Mouse (Mus musculus) splenic B cell, adult 2 months (primary cell): ENCODE results near the gene Garnl3.

Source experiments
- DNase-seq: peaks from one replicate; pipeline ENCODE4 v3.0.0-alpha.2; 2011; ENCODE audit warnings: low read depth, low spot score
- H3K27me3 ChIP-seq: 2 replicates; pipeline ENCODE4 v1.6.1; 2012; ENCODE audit warnings: mild to moderate bottlenecking, low read length, moderate library complexity, mixed read lengths; ENCODE audit not compliant: control insufficient read depth, poor library complexity, insufficient read depth, severe bottlenecking
- H3K36me3 ChIP-seq: 2 replicates; pipeline ENCODE4 v1.6.1; 2012; ENCODE audit warnings: mild to moderate bottlenecking, low read length, moderate library complexity, mixed read lengths; ENCODE audit not compliant: control insufficient read depth, poor library complexity, insufficient read depth, severe bottlenecking

Gene Garnl3

DNA sequence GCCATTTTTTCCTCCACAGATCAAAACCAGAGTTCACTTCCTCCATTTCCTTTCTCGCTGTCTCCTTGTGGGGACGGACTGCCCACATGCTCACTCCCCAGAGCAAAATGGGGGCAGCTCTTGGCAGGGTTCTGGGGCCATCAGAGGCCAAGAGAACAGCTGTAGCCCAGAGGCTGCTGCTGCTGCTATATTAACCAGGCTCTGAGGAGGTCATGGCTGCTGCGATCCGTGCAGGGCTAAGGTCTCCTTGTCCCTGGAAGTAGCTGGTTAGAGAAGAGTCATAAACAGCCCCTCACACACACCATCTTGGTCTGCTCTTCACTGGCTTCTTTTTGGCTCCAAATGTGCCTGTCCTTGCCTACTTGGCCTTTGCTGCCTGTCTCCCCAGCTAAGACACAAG, 33.8 kb upstream of the Garnl3 start:
- no peaks in the 10 kb centered on the region for H3K36me3 ChIP-seq
- DNase-seq: no peak
- no peaks in the 10 kb centered on the region for H3K27me3 ChIP-seq

DNA sequence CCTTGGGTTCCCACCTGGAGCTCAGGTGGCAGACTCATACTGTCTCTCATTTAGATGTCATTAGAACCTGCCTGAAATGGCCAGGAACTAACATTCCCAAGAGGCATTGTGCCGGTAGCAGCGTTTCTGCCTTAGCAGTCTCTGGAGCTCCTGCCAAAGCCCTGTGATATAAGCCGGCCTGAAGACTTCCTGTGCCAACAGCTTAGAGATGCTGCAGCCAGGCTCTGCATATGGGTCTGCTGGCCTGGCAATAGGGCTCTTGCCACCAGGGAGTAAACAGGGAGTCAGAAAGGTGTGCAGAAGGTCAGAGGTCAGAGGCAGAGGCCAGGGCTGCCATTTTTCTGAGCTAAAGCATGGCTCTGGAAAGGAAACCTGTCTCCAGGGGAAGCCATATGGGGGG, 33.2 kb upstream of the Garnl3 start:
- no peaks in the 10 kb centered on the region for H3K27me3 ChIP-seq
- H3K36me3 ChIP-seq: no peaks in the 10 kb centered on the region
- DNase-seq: no peak

DNA sequence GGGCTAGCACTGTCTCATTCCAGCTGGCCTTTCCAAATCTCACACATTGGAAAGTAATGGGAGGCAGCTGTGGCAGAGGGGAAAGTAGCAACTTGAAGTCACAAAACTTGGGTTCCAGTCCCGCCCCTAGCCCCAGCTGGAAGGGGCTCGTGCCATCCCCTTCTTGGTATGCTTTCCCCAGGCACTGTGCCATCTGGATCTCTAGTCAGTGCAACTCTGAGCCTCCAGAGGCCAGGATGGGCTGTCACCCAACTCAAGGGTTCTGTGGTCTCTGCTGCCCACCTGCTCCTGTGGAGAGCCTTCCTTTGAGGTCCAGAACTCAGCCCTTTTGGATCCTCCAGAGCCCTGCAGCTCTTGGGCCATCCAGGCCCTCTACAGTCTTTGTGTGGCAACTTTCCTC, 30.7 kb upstream of the Garnl3 start:
- H3K27me3 ChIP-seq: no peaks in the 10 kb centered on the region
- no peaks in the 10 kb centered on the region; the same call in 1 of the 2 replicates for H3K36me3 ChIP-seq
- no peak for DNase-seq

DNA sequence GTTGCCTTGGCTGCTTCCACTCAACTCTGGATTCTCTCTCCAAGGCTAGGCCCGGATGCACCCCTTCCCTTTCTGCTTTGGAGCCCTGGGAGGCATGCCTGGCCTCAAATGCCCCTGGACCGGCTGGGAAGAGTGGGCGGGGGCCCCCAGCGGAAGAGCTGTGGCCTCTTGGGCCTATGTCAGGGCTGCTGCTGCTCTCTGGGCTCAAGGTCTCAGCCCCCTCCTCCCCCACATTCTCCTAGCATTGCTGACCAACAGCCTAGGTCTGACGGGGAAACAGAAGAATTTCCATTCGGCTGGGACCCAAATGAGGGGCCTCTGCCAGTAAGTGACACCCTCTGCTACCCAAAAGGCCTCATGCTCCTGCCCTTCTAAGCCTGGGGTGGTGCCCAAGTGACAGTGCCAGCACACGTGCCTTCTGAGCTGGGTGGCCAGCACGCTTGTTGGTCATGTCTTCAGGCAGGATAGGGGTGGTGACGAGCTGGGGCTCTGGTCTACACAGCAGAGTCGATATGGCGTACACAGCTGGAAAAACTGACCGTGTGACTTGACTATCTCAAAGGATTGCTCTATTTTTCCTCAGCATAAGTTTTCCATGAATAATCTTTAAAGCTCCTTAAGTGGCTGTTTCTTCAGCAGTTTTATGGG, 29.0 kb upstream of the Garnl3 start:
- no peak for DNase-seq
- no peaks in the 10 kb centered on the region for H3K27me3 ChIP-seq
- H3K36me3 ChIP-seq: no peaks in the 10 kb centered on the region; the same call in 1 of the 2 replicates

DNA sequence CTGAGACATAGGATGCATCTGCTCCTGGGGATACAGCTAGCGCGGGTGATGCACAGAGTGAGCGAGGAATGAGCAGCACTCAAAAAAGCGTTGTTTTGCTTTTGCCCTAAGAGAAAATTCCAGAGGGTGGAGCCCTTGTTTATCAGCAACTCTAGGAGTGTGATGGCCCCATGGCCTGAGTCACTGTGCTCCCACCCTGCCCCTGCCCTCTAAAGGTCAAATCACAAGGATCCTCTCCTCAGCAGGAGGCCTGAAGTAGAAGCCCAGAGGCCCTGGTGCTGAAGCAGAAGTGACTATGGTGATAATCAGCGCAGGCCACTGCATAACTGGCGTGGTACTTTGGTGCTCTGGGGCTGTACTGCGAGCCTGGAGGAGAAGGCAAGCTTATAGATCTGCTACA, 28.1 kb upstream of the Garnl3 start:
- H3K27me3 ChIP-seq: no peaks in the 10 kb centered on the region

DNA sequence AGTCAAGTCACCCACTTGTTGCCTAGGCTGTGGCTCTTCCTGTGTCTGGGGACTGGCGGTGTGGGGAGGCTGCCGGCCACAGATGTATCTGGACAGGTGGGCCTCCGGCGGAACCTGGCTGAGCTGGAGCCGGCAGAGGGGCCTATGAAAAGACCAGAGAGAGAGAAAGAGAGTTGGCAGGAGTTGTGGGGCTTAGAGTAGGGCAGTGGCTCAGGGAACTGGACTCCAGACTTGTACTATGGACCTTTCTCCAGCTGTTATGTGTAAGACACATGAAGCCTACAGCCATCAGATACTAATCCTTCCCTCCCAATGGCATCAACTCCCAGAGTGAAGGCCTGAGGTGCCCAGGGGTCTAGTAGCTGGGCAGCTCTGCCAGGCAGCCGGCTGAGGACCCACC, 27.4 kb upstream of the Garnl3 start:
- Histone ChIP-seq H3K36me3 (no peaks in the 10 kb centered on the region; the same call in 1 of the 2 replicates), H3K27me3 (no peaks in the 10 kb centered on the region)
- no peak for DNase-seq

More for the DNA sequence above, 28.1 kb upstream of the Garnl3 start:
- no peak for DNase-seq
- H3K36me3 ChIP-seq: no peaks in the 10 kb centered on the region; the same call in 1 of the 2 replicates

DNA sequence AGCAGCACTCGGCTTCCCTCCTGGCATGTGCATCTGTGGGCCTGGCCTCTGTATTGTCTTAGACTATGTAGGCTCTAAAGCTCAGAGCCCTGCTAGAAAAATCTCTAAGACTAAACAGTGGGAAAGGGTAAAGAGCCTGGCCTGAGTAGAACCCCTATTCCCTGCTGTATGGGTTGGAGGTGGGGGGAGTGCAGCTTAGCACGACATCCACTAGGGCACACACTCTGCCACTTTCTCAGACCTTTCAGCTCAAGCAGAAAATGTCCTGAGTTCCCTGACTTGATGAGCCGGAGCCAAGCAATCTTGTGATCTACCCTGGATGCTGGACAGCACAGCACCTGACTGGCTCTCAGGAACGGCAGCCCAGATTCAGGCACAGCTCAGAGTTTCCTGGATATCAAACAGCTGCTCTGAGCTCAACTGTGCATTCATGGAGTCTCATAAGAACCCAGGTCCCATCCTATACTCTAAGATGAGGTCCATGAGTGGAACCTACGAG, 24.9 kb upstream of the Garnl3 start:
- DNase-seq: no peak
- Histone ChIP-seq H3K36me3 (no peaks in the 10 kb centered on the region; the same call in 1 of the 2 replicates), H3K27me3 (no peaks in the 10 kb centered on the region)

DNA sequence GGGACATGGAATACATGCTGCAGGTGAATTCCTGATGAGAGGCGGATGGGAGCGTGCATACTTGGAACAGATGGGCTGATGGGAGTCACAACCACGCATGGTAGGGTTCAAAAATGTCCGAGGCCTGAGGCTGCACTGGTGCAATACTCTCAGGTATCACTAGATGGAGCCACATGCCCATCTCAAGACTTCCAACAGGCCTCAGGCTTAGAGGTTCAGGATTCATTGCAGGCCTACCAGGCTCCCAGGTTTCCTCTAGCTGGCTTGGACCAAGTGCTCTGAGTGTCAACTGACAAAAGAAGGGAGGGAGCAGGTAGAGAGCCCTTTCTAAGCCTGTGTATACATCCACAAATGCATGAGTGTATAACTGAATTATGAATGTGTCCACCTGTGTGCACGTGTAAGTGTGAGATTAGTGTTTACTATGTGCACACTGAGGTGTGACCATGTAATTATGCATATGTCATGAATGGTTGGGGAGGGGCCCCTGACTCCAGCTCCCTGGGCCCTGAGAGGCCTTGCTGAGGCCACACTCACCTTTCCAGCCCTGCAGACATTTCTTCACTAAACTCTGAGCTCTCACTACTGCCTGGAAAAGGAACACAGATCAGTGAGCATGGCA, 23.4 kb upstream of the Garnl3 start:
- Histone ChIP-seq H3K27me3 (no peaks in the 10 kb centered on the region), H3K36me3 (no peaks in the 10 kb centered on the region; the same call in 1 of the 2 replicates)
- DNase-seq: peak; percentile 74

DNA sequence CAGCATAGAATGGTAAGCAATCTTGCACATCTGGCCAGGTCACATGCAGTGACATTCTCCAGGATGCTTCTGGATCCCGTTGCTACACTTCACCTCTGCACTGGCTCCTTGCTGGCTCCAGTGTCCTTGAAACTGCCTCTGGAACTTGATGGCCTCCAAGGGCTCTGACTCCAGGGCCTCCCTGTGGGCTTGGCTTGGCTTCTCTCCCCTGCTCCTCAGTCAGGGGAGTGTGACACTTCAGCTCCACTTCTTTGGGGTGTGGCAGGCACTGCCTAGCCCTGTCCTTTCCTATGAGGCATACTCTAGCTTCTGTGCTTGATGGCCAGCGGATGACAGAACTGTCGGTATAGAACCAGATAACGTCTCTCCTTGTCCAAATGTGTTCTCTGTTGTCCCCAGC, 15.5 kb upstream of the Garnl3 start:
- no peak for DNase-seq
- Histone ChIP-seq H3K27me3 (no peaks in the 10 kb centered on the region), H3K36me3 (no peaks in the 10 kb centered on the region)

DNA sequence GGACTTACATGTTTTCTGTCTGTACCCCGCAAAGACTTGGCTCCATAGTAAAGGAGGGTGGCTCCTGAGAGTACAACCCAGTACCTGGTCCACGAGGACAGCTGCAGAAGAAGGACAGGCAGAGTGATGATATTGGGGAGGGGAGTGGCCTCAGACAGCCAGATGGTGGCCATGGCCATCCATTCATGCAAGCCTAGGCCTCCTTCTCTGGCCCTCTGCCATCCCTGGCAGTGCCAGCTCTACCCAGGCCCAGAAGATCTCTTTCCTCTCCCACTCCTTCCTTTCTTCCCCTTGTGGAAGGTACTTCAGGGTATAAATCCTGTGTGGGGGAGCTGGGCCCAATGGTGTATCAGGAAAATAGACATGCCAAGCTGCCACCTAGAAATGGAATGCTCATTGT, 11.8 kb upstream of the Garnl3 start:
- no peak for DNase-seq
- Histone ChIP-seq H3K27me3 (no peaks in the 10 kb centered on the region), H3K36me3 (no peaks in the 10 kb centered on the region)

DNA sequence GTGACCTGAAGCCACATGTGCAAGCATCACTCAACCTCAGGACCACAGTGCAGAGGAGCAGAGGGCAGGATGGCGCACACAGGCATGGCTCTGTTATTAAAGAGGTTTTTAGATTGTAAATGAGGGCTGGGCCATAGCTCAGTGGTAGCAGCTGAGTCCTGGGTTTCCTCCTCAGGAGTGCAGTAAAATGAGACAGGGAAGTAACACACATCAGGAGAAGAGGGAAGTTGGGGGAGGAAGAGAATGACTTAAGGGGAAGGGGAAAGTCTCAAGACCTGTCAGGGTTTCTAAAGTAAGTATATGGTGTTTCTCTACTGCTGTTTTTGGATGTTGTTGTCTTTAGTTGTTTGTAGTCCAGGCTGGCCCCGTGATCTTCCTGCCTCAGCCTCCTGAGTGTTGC, 7.0 kb upstream of the Garnl3 start:
- Histone ChIP-seq H3K27me3 (no peaks in the 10 kb centered on the region), H3K36me3 (no peaks in the 10 kb centered on the region)
- no peak for DNase-seq

DNA sequence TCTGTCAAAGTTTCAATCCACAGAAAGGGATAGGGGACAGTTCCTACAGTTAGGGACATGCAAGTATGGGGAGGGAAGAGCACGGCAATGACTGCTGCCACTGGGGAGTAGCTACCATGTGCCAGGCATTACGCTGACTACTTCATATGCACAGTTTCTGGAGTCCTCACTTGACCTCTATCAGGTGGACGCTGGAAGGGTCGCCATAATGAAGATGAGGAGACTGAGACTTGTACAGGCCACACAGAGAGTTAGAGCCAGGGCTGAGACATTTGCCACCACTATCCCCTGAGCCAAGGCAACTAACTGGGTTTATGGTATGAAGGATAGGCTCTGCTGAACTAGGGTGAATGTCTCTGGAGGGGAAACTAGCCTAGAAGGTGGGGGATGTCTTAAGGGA, 6.3 kb upstream of the Garnl3 start:
- no peaks in the 10 kb centered on the region for H3K36me3 ChIP-seq
- H3K27me3 ChIP-seq: no peaks in the 10 kb centered on the region
- DNase-seq: no peak

DNA sequence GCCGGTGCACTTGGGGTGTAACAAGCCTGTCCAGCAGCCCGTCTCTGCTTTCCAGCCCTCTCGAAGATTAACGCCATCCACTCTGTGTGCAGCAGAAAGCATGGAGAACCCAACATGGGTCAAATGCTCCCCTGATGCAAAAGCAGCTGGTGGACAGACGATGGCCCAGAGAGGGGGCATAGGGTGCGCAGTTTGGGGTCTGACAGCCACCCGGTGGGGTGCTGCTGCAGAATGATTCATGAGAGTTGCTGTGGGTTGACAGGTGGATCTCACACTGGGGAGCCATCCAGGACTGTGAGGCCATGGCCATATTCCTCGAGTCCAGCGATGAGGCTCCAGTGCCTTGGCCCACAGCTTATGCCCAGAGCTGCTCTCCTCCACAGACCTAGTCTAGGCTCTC, 5.8 kb upstream of the Garnl3 start:
- H3K27me3 ChIP-seq: no peaks in the 10 kb centered on the region

DNA sequence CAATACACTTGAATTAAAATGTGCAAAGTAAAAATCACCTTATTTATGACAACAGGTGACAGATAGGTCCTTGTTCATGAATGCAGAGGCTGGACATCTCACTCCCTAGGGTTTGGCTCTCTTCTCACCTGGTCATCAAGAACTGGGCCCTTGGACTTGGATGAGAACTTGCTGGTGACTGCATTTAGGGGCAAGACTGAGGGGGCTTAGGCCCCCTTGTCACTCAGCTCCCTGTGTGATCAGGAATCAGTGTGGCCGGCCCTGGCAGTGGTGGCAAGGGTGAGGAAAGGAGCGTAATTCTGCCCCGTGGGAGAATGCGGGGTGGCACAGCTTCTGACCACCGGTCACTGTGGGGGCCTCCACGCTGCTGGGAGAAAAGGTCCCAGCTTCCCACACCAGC, 4.9 kb upstream of the Garnl3 start:
- Histone ChIP-seq H3K27me3 (no peaks in the 10 kb centered on the region), H3K36me3 (no peaks in the 10 kb centered on the region)
- DNase-seq: no peak

More for the DNA sequence above, 5.8 kb upstream of the Garnl3 start:
- H3K36me3 ChIP-seq: no peaks in the 10 kb centered on the region
- DNase-seq: no peak

DNA sequence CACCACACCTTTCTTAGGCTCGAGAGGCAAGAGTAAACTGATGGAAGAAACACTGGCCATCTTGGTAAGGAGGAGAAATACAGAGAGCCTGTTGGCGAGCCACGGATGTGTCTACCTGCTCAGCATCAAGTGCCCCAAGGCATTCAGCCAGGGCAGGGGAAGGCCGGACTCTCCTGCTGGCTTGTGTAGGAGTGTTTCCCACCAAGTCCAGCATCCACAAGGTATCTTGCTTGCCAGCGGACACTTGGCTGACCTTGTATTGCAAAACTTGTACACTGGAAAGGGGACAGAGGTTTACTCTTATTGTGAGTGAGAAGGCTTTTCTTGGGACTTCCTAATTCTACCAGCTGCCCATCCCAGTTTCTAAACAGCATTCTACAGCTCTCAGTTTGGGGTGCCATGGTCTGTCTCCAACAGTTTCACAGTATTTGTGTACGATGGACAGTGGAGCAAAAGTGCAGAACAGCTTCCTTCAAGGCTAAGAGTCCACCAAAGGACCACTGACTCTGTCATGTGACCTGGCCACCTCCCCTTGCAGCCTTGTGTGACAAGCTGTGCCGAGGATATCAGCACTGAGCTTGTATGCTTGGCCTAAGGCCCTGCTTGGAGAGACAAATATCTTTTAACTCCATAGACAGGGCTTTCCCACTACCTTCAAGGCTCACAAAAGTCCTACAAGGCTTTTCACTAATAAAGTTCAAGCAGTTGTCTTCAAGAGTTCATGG, 3.5 kb upstream of the Garnl3 start:
- DNase-seq: no peak
- no peaks in the 10 kb centered on the region for H3K36me3 ChIP-seq
- no peaks in the 10 kb centered on the region for H3K27me3 ChIP-seq
